Mouse (Mus musculus) intestine, embryonic 14.5 days (tissue): Measurements from ENCODE around the gene Piwil4. TPM values are rescaled to one million over a fixed set of nuclear protein-coding genes. Genes with fewer than 3 reads are reported as not detected.

Experiments used
- ATAC-seq: fragments of 200-750 bp; cut with Nextera tagmentation; replicated peaks from 2 replicates; pipeline ENCODE4 v1.8.0; 2017; ENCODE audit warnings: low read depth, moderate number of reproducible peaks, moderate TSS enrichment, moderate library complexity; ENCODE audit not compliant: low FRiP score, low TSS enrichment
- DNase-seq: peaks from one replicate; pipeline ENCODE4 v3.0.0-alpha.2; 2018; ENCODE audit warnings: low spot score
- H3K27ac ChIP-seq: fragments of 300-500 bp; sonication (generic); 2 replicates; pipeline ENCODE4 v1.5.1; 2014; ENCODE audit warnings: low read depth, mild to moderate bottlenecking, control low read depth
- H3K27me3 ChIP-seq: fragments of 300-500 bp; sonication (generic); replicated peaks from 2 replicates; pipeline ENCODE4 v1.6.1; 2014; ENCODE audit warnings: low read length, control low read depth; ENCODE audit not compliant: control insufficient read depth, insufficient read depth
- H3K36me3 ChIP-seq: fragments of 300-500 bp; sonication (generic); 2 replicates; pipeline ENCODE4 v1.6.1; 2014; ENCODE audit warnings: low read length, control low read depth; ENCODE audit not compliant: control insufficient read depth, insufficient read depth
- H3K4me1 ChIP-seq: fragments of 300-500 bp; sonication (generic); replicated peaks from 2 replicates; pipeline ENCODE4 v1.6.1; 2014; ENCODE audit warnings: low read length, control low read depth, mixed read lengths; ENCODE audit not compliant: control insufficient read depth, insufficient read depth
- H3K4me2 ChIP-seq: fragments of 300-500 bp; sonication (generic); 2 replicates; pipeline ENCODE4 v1.6.1; 2014; ENCODE audit warnings: low read length
- H3K4me3 ChIP-seq: fragments of 300-500 bp; sonication (generic); 2 replicates; pipeline ENCODE4 v1.5.1; 2014; ENCODE audit warnings: low read depth, low read length, control low read depth, mixed read lengths
- H3K9ac ChIP-seq: fragments of 300-500 bp; sonication (generic); 2 replicates; pipeline ENCODE4 v1.6.1; 2014; ENCODE audit warnings: mild to moderate bottlenecking, low read length
- H3K9me3 ChIP-seq: fragments of 300-500 bp; sonication (generic); 2 replicates; pipeline ENCODE4 v1.6.1; 2016; ENCODE audit warnings: low read length, control low read depth; ENCODE audit not compliant: control insufficient read depth
- WGBS: fragments of 180-500 bp; shearing (Covaris S2); extraction: QIAGEN DNeasy Blood & Tissue Kit; methylation state at CpG from one replicate; pipeline ENCODE4 v1.1.7; 2014; 5-methylcytosine and 5-hydroxymethylcytosine counted together
- polyA plus RNA-seq: library from polyadenylated mRNA; unstranded; fragments of >200 nt; fragmentation: Nextera tagmentation; extraction: Ambion mirVana; gene quantifications from 2 replicates; pipeline ENCODE4 v1.2.1, GENCODE M21; 2014

Gene Piwil4
- 0.13 and 0.49 TPM in 2 replicates for polyA plus RNA-seq

DNA sequence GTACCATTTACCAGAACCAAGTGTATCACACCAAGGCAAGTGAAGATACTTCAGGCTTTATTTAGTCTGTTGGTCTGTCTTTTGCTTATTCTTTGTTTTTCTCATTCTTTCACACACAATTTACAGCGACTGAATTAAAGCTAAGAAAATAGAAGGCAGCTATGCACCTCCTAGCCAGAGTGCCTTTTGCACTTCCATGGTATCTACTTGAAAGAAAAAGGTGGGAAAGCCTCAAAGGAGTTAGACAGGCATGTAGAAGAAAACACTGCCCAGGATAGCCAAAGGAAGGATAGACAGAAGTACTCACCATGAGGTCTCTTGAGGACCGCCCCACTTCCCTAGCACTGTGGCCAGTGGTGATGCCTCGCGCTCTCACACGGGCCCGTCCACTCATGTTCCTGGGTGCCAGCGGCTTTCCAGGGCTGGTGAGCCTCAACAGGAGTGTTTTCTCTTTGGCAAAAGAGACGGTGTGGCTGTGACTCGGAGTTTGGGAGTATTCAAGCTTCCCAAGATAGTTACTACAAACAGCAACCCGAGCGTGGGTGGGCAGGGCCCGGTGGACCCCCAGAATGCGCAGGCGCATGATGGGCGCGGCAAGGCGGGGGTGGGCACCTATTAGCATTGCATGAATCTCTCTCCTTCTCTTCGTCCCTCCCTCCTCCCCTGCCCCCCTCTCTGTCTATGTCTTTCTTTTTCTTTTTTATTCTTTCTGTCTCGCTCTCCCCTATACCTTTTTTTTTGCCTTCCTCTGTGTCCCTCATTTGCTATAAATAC, at the start of gene Piwil4:
Gene Piwil4, minus strand, starts transcription at position 583 of the 774 bp plus-strand sequence.
- WGBS = 83% methylated on average over 19 of the region's 19 CpGs
- Histone ChIP-seq H3K27me3 (no peaks in the 10 kb centered on the region), H3K4me3 (no peak within 1 kb of the TSS)

DNA sequence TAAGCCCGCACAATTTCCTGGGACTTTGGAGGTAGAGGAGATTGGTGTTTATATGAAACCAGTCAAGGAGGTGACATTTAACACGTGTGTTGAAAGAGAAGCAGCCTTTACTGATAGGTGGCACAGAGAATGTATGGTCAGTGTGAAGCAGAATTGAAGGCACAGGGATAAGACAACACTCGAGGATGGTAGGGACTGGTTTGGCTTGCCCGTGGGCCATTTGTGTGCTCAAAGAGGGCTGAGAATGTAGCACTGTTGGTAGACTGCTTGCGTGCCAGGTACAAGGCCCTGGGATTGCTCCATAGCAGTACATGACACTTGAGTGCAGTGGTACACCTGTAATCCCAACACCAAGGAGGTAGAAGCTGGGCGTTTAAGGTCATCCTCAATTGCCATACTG, 46.8 kb upstream of the Piwil4 start:
- Histone ChIP-seq H3K4me2 (no peak overlapping the region), H3K4me3 (no peak overlapping the region), H3K9me3 (no peaks in the 10 kb centered on the region), H3K27me3 (no peaks in the 10 kb centered on the region), H3K36me3 (peaks cover 58% of the 10 kb centered on the region), H3K4me1 (peaks cover 6% of the 10 kb centered on the region; the same call in 1 of the 2 replicates), H3K27ac (no peak overlapping the region), H3K9ac (no peak overlapping the region)
- 84% methylated on average over 6 of the region's 6 CpGs for WGBS
- ATAC-seq (no peak), DNase-seq (no peak)

More for the DNA sequence above, at the start of gene Piwil4:
- H3K9ac ChIP-seq = no peak within 1 kb of the TSS
- H3K36me3 ChIP-seq = no peaks in the 10 kb centered on the region
- no peaks in the 10 kb centered on the region for H3K4me1 ChIP-seq
- no peaks in the 10 kb centered on the region for H3K9me3 ChIP-seq
- no peak within 1 kb of the TSS for H3K4me2 ChIP-seq
- H3K27ac ChIP-seq = no peak within 1 kb of the TSS
- ATAC-seq (no peak), DNase-seq (no peak)

DNA sequence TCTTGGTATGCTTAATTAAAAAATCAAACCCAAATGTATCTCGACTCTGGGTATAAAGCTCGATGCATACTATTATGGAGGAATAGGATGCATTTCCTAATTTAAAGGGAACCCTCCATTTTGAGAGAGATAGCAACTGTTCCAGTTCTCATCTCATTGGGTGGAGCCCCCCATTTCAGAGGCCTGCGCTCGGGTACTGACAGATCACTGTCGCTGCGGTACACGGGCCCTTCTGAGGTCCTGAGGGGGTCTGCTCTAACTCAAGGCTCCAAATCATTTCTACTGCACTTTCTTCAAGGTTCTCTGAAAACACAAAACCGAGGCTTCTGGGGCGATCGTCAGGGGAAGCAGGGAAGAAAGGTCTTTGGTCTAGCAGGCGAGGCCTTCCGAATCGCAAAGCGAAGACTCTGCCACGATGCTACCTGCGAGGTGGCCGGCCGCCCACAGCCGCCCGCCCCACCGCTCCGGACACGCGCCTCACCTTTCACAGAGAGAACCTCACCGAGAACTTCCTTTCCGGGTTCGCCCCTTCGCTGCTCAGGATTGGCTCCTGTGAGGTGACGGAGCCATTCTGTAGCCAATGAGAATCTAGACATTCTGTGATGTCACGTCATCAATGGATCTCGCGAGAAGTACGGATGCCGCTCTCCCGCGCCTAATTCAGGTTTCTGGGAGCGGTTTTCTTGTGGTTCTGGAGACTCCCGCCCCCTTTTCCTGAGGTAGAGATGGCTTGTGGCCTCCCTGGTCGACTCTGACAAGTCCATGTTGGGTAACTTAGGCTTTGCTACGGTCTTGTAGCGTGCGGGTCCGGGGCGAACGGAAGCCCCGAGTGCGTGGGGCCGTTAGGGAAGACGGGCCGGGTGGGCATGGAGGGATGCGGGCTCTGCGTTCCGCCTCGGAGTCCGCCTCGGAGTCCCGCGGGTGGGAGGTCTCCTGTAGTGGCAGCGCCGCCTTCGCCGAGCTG, 43.8 kb upstream of the Piwil4 start, which contains the start of the genes Mre11a and Ankrd49:
Gene Mre11a, plus strand, starts transcription at position 616 of the 964 bp plus-strand sequence.
Gene Ankrd49, minus strand, starts transcription at position 818 of the 964 bp plus-strand sequence.
- Histone ChIP-seq H3K4me3 (peak within 1 kb of the TSS; percentile 95), H3K9me3 (no peaks in the 10 kb centered on the region), H3K27me3 (no peaks in the 10 kb centered on the region), H3K9ac (peak within 1 kb of the TSS; percentile 94), H3K4me1 (peaks cover 6% of the 10 kb centered on the region; the same call in 1 of the 2 replicates), H3K27ac (peak within 1 kb of the TSS; percentile 97), H3K4me2 (peak within 1 kb of the TSS; percentile 82), H3K36me3 (peaks cover 59% of the 10 kb centered on the region)
- DNase-seq = peak; percentile 98
- peak; percentile 99 for ATAC-seq
- WGBS = under 1% methylated on average over 62 of the region's 62 CpGs

DNA sequence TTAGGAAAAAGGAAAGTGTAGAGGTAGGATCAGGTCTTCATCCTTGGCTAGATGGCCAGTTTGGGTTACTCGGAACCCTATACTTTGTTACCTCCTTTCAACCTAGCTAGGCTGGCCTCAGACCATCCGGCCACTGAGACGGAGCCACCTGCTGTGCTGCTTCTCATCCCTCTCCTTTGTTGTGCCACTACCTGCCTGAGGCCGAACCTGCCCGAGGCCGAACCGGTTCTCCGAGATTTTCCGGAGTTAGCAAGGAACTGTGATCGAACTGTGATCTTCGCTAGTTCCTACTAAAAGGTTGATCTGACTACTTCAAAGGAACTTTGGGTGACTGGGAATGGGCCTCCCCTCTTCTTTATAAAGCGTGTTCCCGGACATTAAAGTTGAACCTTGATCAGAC, 37.8 kb upstream of the Piwil4 start:
- H3K9ac ChIP-seq = no peak overlapping the region
- H3K4me3 ChIP-seq = no peak overlapping the region
- no peaks in the 10 kb centered on the region for H3K4me1 ChIP-seq
- H3K27ac ChIP-seq = no peak overlapping the region
- no peak for ATAC-seq
- H3K9me3 ChIP-seq = no peaks in the 10 kb centered on the region
- peaks cover 33% of the 10 kb centered on the region for H3K36me3 ChIP-seq
- DNase-seq = no peak
- H3K27me3 ChIP-seq = no peaks in the 10 kb centered on the region
- no peak overlapping the region for H3K4me2 ChIP-seq
- WGBS = 33% methylated on average over 13 of the region's 13 CpGs

DNA sequence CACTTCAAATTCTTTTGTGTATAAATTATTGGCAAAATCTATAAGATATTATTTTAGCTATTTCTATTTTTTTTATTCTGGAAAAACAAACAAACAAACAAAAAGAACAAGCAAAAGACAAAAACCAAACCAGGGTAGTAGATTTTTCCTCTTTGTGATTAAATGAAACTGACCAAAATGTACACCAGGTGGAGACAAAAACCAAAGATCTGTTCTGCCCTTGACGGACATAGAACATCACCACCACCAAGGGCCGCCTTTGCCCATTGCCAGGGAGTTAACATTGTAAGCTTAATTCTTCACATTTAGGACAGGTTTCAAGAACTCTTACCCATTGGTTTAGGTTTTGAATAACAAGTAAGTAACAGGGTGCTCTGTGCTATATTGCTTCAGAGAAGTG, 33.3 kb upstream of the Piwil4 start:
- no peaks in the 10 kb centered on the region; the same call in 1 of the 2 replicates for H3K4me1 ChIP-seq
- no peaks in the 10 kb centered on the region for H3K9me3 ChIP-seq
- H3K9ac ChIP-seq = no peak overlapping the region
- WGBS = 27% methylated on average over 2 of the region's 2 CpGs
- DNase-seq = no peak
- ATAC-seq = no peak
- H3K4me3 ChIP-seq = no peak overlapping the region
- no peak overlapping the region for H3K27ac ChIP-seq
- no peak overlapping the region for H3K4me2 ChIP-seq
- no peaks in the 10 kb centered on the region for H3K36me3 ChIP-seq
- H3K27me3 ChIP-seq = no peaks in the 10 kb centered on the region

DNA sequence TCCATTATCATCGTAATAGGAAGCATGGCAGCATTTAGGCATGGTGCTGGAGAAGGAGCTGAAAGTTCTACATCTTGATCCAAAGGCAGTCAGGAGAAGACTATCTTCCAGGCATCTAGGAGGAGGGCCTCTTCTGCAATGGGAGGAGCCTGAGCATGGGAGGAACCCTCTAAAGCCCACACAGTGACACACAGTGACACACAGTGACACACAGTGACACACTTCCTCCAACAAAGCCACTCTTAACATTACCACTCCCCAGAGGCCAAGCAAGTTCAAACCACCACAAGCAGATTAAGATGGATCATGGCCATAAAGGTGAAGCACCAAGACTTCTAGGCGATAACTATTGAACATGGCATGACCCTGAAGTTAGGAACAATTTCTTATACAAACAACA, 31.5 kb upstream of the Piwil4 start:
- Histone ChIP-seq H3K27me3 (no peaks in the 10 kb centered on the region), H3K36me3 (no peaks in the 10 kb centered on the region), H3K9me3 (no peaks in the 10 kb centered on the region), H3K4me2 (no peak overlapping the region), H3K4me1 (no peaks in the 10 kb centered on the region; the same call in 1 of the 2 replicates), H3K4me3 (no peak overlapping the region), H3K9ac (no peak overlapping the region), H3K27ac (no peak overlapping the region)
- no peak for DNase-seq
- ATAC-seq = no peak
- 84% methylated on average over 2 of the region's 2 CpGs for WGBS

DNA sequence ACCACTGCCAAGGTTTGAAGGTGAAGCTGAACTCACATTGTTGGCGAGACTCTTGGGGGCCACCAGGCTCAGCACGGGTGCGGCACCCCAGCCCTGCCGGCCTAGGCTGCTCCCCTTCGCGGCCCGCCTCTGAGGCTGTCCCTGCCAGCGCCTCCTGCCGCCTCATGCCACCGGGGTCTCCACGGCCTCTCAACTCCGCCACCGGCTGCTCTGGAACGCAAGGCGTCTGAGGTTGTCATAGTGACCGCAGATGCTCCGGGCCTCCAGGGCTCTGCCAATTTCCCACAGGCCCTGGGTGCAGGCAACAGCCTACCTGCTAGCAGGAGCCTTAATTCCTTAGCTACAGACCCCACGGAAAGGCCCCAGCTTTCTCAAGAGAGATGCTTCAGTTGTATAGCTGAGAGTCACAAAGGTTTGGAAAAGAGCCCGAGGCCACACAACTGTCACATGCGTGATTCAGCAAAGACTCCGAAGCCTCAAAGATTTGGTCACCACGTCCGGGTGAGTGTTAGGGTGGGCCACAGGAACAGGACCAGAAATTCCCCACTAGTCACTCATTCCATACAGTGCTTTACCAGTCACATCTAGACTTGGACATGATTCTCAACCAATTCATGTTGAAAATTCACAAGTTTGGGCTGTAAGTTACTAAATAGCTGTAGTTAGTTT, 30.4 kb upstream of the Piwil4 start, which contains the start of gene 1700012B09Rik:
Gene 1700012B09Rik, minus strand, starts transcription at position 228 of the 669 bp plus-strand sequence.
- no peak within 1 kb of the TSS for H3K4me3 ChIP-seq
- DNase-seq = no peak
- H3K9ac ChIP-seq = no peak within 1 kb of the TSS
- no peaks in the 10 kb centered on the region for H3K27me3 ChIP-seq
- H3K36me3 ChIP-seq = no peaks in the 10 kb centered on the region
- H3K27ac ChIP-seq = no peak within 1 kb of the TSS
- 0 out of 2 replicates have a peak, but pooled peaks have one; percentile 23 for ATAC-seq
- 18% methylated on average over 23 of the region's 23 CpGs for WGBS
- no peaks in the 10 kb centered on the region; the same call in 1 of the 2 replicates for H3K4me1 ChIP-seq
- 0 out of 2 replicates have a peak within 1 kb of the TSS, but pooled peaks have one; percentile 2 for H3K4me2 ChIP-seq
- no peaks in the 10 kb centered on the region for H3K9me3 ChIP-seq

DNA sequence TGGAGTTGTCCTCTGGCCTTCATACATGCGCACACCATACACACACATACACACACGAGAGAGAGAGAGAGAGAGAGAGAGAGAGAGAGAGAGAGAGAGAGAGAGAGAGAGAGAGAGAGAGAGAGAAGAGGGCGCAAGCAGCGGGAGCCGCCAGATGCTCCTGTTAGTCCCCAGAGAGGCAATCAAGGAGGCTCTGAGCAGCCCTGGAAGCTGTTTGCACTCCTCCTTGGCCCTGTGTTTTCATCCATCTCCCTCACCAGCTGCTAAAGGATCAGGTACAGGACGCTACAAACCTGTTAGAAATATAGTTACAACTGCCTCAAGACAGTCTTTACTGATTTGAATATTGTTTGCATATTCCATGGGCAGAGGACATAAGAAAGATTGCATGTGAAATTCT, 29.3 kb upstream of the Piwil4 start:
- no peak overlapping the region for H3K9ac ChIP-seq
- H3K27me3 ChIP-seq = no peaks in the 10 kb centered on the region
- 53% methylated on average over 5 of the region's 6 CpGs for WGBS
- no peak overlapping the region for H3K4me3 ChIP-seq
- no peak overlapping the region for H3K27ac ChIP-seq
- DNase-seq (no peak), ATAC-seq (no peak)
- no peaks in the 10 kb centered on the region; the same call in 1 of the 2 replicates for H3K4me1 ChIP-seq
- no peak overlapping the region for H3K4me2 ChIP-seq
- H3K36me3 ChIP-seq = no peaks in the 10 kb centered on the region
- no peaks in the 10 kb centered on the region for H3K9me3 ChIP-seq
